Mouse (Mus musculus) spleen, adult 2 months (tissue): ENCODE results near the gene Twf2. TPM values are rescaled to one million over a fixed set of nuclear protein-coding genes. Genes with fewer than 3 reads are reported as not detected.
"Not testable (repeated sequence)": the region's sequence is repeated elsewhere in the genome, so short reads cannot be mapped to it uniquely, and the experiment has no call there.

Source experiments
- DNase-seq, 2 experiments: peaks; one replicate each; pipeline versions ENCODE4 v3.0.0 to v3.0.0-alpha.2; 2012 to 2021; ENCODE audit warnings: low spot score in 2 of 2, low read depth in 1 of 2
- H3K27ac ChIP-seq: fragments of 200-500 bp; 2 replicates; pipeline ENCODE4 v1.5.1; 2012; ENCODE audit warnings: low read length, inconsistent platforms; ENCODE audit not compliant: insufficient read depth
- H3K27me3 ChIP-seq: fragments of 200-500 bp; 2 replicates; pipeline ENCODE4 v1.6.1; 2012; ENCODE audit warnings: mild to moderate bottlenecking, moderate library complexity, low read length, inconsistent platforms; ENCODE audit not compliant: control insufficient read depth, insufficient read depth
- H3K36me3 ChIP-seq: fragments of 200-500 bp; 2 replicates; pipeline ENCODE4 v1.6.1; 2012; ENCODE audit warnings: mild to moderate bottlenecking, low read length, inconsistent platforms; ENCODE audit not compliant: control insufficient read depth, insufficient read depth
- H3K4me1 ChIP-seq: fragments of 200-500 bp; 2 replicates; pipeline ENCODE4 v1.6.1; 2011; ENCODE audit warnings: inconsistent platforms; ENCODE audit not compliant: control insufficient read depth, insufficient read depth, insufficient read length
- H3K4me3 ChIP-seq: fragments of 200-500 bp; 2 replicates; pipeline ENCODE4 v1.5.1; 2011; ENCODE audit warnings: mild to moderate bottlenecking, inconsistent platforms; ENCODE audit not compliant: insufficient read depth, insufficient read length; ENCODE audit errors: extremely low read depth
- CTCF ChIP-seq: fragments of 200-500 bp; IDR thresholded peaks from 2 replicates; pipeline ENCODE4 v1.5.1; 2011; ENCODE audit warnings: mild to moderate bottlenecking, inconsistent platforms; ENCODE audit not compliant: insufficient read depth, insufficient read length, insufficient replicate concordance; ENCODE audit errors: extremely low read depth
- POLR2A ChIP-seq: fragments of 200-500 bp; IDR thresholded peaks from 2 replicates; pipeline ENCODE4 v1.6.1; 2011; ENCODE audit warnings: low read depth, low read length, inconsistent platforms
- WGBS: fragments of 180-500 bp; shearing (Covaris S2); methylation state at CpG from one replicate; pipeline ENCODE4 v1.1.7; 2018; 5-methylcytosine and 5-hydroxymethylcytosine counted together
- polyA plus RNA-seq: library from polyadenylated mRNA; depleted of rRNA; stranded (reverse); fragments of >200 nt; gene quantifications from 2 replicates; pipeline ENCODE4 v1.2.3, GENCODE M21; 2012

Gene Twf2
- polyA plus RNA-seq, 1 experiment: 90.9 TPM

DNA sequence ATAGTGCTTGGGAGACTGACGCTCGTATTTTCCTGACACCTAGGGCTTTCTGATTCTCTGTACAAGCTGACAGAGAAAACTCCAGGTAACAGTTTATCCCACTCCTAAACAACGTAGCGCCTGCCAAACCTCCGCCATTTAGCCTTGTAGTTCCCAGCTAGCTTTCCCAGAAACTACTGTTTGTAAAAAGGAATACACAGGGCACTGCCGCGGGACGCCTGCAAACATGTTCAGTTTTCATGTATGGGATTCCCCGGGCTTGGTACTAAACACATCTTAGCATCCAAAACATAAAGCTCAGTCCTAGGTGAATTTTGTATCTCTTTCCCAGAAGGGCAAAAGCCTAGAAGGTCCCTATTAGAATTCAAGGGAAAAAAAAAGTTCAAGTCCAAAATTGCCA is 43.7 kb upstream of the Twf2 start:
- no peak for DNase-seq
- H3K27me3 ChIP-seq: no peaks in the 10 kb centered on the region
- TF ChIP-seq POLR2A: no peak
- TF ChIP-seq CTCF: no peak
- H3K4me1 ChIP-seq: no peaks in the 10 kb centered on the region
- no peak overlapping the region for H3K27ac ChIP-seq
- peak overlapping the region; percentile 68; the same call in 1 of the 2 replicates for H3K4me3 ChIP-seq
- no peaks in the 10 kb centered on the region for H3K36me3 ChIP-seq
- 90% methylated on average over 9 of the region's 9 CpGs for WGBS

DNA sequence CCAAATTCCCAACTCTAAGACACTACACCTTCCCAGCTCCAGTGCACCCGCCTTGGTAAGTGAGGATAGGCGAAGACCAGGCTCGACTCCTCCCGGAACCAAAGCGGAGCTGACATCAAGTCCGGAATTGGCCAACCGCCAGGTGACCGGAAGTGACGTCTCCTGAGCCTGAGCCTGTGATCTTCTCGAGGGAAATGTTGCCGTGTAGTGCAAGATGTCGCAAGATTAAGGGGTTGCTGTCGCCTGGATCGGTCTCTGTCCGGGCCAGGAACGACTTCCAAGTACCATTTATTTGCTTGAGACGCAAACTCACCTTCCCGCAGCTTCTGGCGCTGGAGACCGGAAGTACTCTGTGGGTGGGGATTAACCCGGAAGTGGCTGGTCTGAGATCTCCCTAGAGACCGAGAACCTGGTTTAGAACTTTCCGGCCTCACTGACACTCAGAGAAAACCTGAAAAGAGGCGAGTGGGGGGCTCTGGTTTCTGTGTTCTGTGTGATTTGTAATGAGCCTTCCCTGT is 43.1 kb upstream of the Twf2 start:
- no peaks in the 10 kb centered on the region for H3K27me3 ChIP-seq
- H3K4me3 ChIP-seq: peak overlapping the region; percentile 68
- H3K4me1 ChIP-seq: no peaks in the 10 kb centered on the region
- TF ChIP-seq POLR2A (peak; percentile 23; the same call in 1 of the 2 replicates), CTCF (no peak)
- no peaks in the 10 kb centered on the region for H3K36me3 ChIP-seq
- peak overlapping the region; percentile 96 for H3K27ac ChIP-seq
- WGBS: 4% methylated on average over 24 of the region's 24 CpGs
- DNase-seq: peak; percentile 78 to 79

DNA sequence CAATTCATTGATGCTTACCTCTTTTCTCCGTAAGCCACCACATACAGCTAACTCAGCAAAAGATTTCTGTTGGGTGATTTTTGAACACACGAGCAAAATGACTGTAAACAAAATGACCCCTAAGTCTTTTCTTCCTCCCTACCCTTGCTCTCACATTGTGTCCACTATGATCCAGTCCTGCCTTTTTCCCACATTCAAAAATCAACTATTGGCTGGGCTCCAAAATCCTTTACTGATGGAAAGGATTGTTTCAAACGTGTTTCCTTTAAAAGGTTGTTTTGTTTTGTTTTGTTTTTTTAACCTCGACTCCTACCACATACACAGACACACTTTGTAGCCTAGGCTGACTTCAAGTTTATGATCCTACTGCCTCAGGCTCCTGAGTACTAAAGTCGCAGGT is 42.5 kb upstream of the Twf2 start:
- DNase-seq: no peak
- Histone ChIP-seq H3K27me3 (no peaks in the 10 kb centered on the region), H3K27ac (peak overlapping the region; percentile 96; the same call in 1 of the 2 replicates), H3K36me3 (no peaks in the 10 kb centered on the region), H3K4me3 (peak overlapping the region; percentile 68; the same call in 1 of the 2 replicates), H3K4me1 (no peaks in the 10 kb centered on the region)
- no peak for TF ChIP-seq CTCF
- no peak for TF ChIP-seq POLR2A
- WGBS: 49% methylated on average over 5 of the region's 5 CpGs

DNA sequence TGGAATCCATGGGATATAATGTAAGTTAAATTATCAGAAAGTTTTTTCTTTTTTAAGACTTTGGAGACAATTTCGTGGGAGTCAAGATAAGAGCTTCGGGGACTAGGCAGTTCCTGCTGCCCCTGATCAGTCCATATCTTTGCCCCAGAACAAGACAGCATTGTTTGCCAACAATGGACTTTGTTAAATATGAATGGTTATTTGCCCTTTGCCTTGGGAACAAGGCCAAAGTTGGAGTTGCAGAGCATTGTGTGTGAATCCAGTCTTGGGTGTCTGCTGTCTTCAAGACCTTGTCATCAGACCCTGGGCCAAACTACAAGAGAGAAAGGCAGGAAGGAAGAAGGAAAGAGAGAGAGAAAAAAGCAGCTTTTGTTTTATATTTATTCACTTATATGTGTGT is 36.2 kb upstream of the Twf2 start:
- Histone ChIP-seq H3K27ac (no peak overlapping the region), H3K4me3 (no peak overlapping the region), H3K27me3 (no peaks in the 10 kb centered on the region), H3K36me3 (no peaks in the 10 kb centered on the region), H3K4me1 (no peaks in the 10 kb centered on the region)
- TF ChIP-seq POLR2A (no peak), CTCF (no peak)
- no peak for DNase-seq
- 67% methylated on average over 2 of the region's 2 CpGs for WGBS

DNA sequence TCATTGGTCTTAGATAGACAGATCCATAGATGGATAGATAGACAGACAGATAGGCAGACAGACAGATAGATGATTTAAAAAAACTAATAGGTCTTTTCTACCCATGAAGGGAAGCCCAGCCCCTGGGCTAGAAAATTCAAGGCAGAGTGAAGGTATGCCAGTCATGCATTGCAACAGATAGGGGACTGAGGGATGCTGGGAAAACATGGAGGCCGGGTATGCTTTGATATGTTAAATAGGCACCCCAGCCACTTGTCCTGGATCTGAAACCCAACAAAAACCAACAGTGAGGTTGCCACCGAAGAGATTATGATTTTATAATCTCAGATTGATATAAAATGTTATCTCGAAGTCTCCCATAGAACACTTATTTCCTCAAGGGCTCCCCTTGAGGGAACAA is 35.7 kb upstream of the Twf2 start:
- no peaks in the 10 kb centered on the region for H3K27me3 ChIP-seq
- H3K27ac ChIP-seq: no peak overlapping the region
- H3K4me3 ChIP-seq: no peak overlapping the region
- DNase-seq: no peak
- H3K36me3 ChIP-seq: no peaks in the 10 kb centered on the region
- TF ChIP-seq POLR2A (no peak), CTCF (no peak)
- WGBS: 79% methylated on average over 3 of the region's 3 CpGs
- no peaks in the 10 kb centered on the region for H3K4me1 ChIP-seq

DNA sequence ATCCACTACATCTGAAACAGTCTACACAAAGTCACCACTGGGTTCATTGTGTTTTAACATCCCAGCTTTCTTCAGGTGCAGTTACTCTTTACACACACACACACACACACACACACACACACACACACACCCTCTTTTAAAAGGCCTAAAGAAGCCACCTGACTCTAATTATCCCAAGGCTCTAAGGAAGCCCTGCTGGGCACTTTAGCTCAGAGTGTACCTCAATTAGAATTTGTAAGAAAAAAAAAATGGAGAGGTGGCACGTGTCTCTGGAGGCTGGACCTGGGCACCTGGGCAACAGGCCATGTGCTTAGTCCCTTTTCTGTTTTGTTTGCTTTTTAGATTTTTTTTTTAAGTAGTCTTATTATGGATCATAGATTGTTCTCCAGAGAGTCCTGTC is 35.2 kb upstream of the Twf2 start:
- no peak for DNase-seq
- Histone ChIP-seq H3K4me1 (no peaks in the 10 kb centered on the region), H3K27ac (no peak overlapping the region), H3K36me3 (no peaks in the 10 kb centered on the region), H3K27me3 (no peaks in the 10 kb centered on the region), H3K4me3 (no peak overlapping the region)
- 84% methylated on average over 1 of the region's 1 CpGs for WGBS
- TF ChIP-seq POLR2A (no peak), CTCF (no peak)

DNA sequence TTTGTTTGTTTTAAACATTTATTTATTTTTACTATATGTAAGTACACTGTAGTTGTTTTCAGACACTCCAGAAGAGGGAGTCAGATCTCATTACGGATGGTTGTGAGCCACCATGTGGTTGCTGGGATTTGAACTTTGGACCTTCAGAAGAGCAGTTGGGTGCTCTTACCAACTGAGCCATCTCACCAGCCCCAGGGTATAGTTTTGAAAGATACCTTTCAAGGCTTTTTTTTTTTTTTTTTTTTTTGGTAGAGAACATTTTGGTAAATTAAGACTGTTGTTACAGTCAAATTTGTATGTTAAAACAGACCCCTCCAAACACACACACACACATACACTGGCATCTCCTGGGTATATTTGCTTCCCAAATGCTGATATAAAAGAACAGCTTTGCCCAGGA is 33.9 kb upstream of the Twf2 start:
- H3K27me3 ChIP-seq, DNase-seq, H3K27ac ChIP-seq, H3K4me1 ChIP-seq, H3K4me3 ChIP-seq, H3K36me3 ChIP-seq: not testable (repeated sequence)
- 81% methylated on average over 1 of the region's 1 CpGs for WGBS

DNA sequence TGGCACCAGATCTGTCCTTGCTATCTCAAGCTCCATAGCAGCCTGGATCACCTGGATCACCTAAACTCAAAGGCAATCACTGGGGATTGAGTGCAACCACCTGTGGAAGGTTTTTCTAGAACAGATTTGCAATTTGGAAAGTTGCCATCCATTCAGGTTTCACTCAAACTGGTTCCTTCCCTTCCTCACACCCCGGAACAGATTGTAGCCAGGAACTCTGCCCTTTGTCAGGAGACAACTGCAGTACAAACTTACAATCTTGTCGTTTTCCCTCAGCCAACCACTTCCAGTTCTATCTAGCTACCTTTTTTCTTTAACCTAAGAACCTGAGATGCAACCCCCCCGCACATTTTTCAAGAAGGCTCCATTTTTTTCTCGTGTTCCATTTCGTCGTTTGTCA is 33.0 kb upstream of the Twf2 start:
- WGBS: 58% methylated on average over 6 of the region's 6 CpGs
- TF ChIP-seq CTCF (no peak), POLR2A (no peak)
- no peak overlapping the region for H3K27ac ChIP-seq
- H3K4me1 ChIP-seq: peaks cover 6% of the 10 kb centered on the region
- no peak overlapping the region for H3K4me3 ChIP-seq
- no peak for DNase-seq
- no peaks in the 10 kb centered on the region for H3K27me3 ChIP-seq
- no peaks in the 10 kb centered on the region for H3K36me3 ChIP-seq
